Mouse (Mus musculus) embryonic facial prominence, embryonic 11.5 days (tissue): Measurements from ENCODE around the gene Ereg. TPM values are rescaled to one million over a fixed set of nuclear protein-coding genes. Genes with fewer than 3 reads are reported as not detected.

Source experiments
- ATAC-seq: fragments of 200-750 bp; cut with Nextera tagmentation; replicated peaks from 2 replicates; pipeline ENCODE4 v1.8.0; 2017; ENCODE audit warnings: low read depth; ENCODE audit not compliant: insufficient number of reproducible peaks, low FRiP score, low TSS enrichment
- DNase-seq: peaks from one replicate; pipeline ENCODE4 v3.0.0-alpha.2; 2015; ENCODE audit warnings: low spot score
- H3K27ac ChIP-seq: fragments of 300-500 bp; sonication (generic); replicated peaks from 2 replicates; pipeline ENCODE4 v1.5.1; 2014; ENCODE audit warnings: mild to moderate bottlenecking, low read depth, low read length, control low read depth
- H3K27me3 ChIP-seq: fragments of 300-500 bp; sonication (generic); 2 replicates; pipeline ENCODE4 v1.6.1; 2014; ENCODE audit warnings: mild to moderate bottlenecking, low read length, moderate library complexity, mixed read lengths; ENCODE audit not compliant: control insufficient read depth, insufficient read depth
- H3K36me3 ChIP-seq: fragments of 300-500 bp; sonication (generic); replicated peaks from 2 replicates; pipeline ENCODE4 v1.6.1; 2014; ENCODE audit warnings: low read depth, mild to moderate bottlenecking, low read length, moderate library complexity, mixed read lengths; ENCODE audit not compliant: control insufficient read depth, insufficient read depth
- H3K4me1 ChIP-seq: fragments of 300-500 bp; sonication (generic); 2 replicates; pipeline ENCODE4 v1.6.1; 2014; ENCODE audit warnings: low read length, mixed read lengths; ENCODE audit not compliant: control insufficient read depth, insufficient read depth
- H3K4me2 ChIP-seq: fragments of 300-500 bp; sonication (generic); 2 replicates; pipeline ENCODE4 v1.6.1; 2014; ENCODE audit warnings: low read depth, mild to moderate bottlenecking, control low read depth, low read length, moderate library complexity
- H3K4me3 ChIP-seq: fragments of 300-500 bp; sonication (generic); 2 replicates; pipeline ENCODE4 v1.5.1; 2014; ENCODE audit warnings: low read depth, low read length, control low read depth
- H3K9ac ChIP-seq: fragments of 300-500 bp; sonication (generic); replicated peaks from 2 replicates; pipeline ENCODE4 v1.6.1; 2014; ENCODE audit warnings: mild to moderate bottlenecking, control low read depth, low read length
- H3K9me3 ChIP-seq: fragments of 300-500 bp; sonication (generic); replicated peaks from 2 replicates; pipeline ENCODE4 v1.6.1; 2016; ENCODE audit warnings: mild to moderate bottlenecking, low read length, inconsistent platforms, mixed read lengths; ENCODE audit not compliant: control insufficient read depth
- WGBS: fragments of 180-500 bp; shearing (Covaris S2); extraction: QIAGEN DNeasy Blood & Tissue Kit; methylation state at CpG from one replicate; pipeline ENCODE4 v1.1.7; 2014; 5-methylcytosine and 5-hydroxymethylcytosine counted together
- polyA plus RNA-seq: library from polyadenylated mRNA; unstranded; fragments of >200 nt; fragmentation: Nextera tagmentation; extraction: Ambion mirVana; gene quantifications from 2 replicates; pipeline ENCODE4 v1.2.1, GENCODE M21; 2014

The Ereg gene
- polyA plus RNA-seq, 1 experiment from 2014 or later = 0.08 TPM

DNA sequence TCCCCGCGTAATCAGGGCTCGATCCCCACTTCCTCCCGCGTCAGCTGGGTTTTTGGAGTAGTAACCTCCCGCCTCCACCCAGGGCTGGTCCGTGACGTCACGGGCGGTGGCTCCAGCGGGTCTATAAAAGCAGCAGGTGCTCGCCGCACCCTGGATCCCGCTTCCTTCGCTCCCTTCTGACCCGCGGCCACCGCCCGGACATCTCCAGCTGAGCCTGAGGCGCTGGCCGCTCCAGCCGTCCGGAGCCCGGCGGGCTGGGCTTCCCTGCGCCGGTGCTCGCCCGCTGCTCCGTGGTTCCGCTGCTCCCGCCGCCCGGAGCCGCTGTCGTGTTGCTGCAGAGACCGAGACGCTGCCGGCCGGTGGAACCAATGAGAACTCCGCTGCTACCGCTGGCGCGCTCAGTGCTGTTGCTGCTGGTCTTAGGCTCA is 65.0 kb downstream of the Ereg start, which contains the start of gene Areg:
TSS of gene Areg (plus strand) at position 154 of the 428 bp plus-strand sequence.
- DNase-seq (peak; percentile 61), ATAC-seq (peak; percentile 74)
- Histone ChIP-seq H3K36me3 (no peaks in the 10 kb centered on the region), H3K9me3 (no peaks in the 10 kb centered on the region), H3K9ac (peak within 1 kb of the TSS; percentile 44; the same call in 1 of the 2 replicates), H3K4me3 (peak within 1 kb of the TSS; percentile 52), H3K4me1 (no peaks in the 10 kb centered on the region), H3K27ac (no peak within 1 kb of the TSS), H3K27me3 (peaks cover 15% of the 10 kb centered on the region), H3K4me2 (peak within 1 kb of the TSS; percentile 92)
- WGBS = 3% methylated on average over 40 of the region's 44 CpGs

DNA sequence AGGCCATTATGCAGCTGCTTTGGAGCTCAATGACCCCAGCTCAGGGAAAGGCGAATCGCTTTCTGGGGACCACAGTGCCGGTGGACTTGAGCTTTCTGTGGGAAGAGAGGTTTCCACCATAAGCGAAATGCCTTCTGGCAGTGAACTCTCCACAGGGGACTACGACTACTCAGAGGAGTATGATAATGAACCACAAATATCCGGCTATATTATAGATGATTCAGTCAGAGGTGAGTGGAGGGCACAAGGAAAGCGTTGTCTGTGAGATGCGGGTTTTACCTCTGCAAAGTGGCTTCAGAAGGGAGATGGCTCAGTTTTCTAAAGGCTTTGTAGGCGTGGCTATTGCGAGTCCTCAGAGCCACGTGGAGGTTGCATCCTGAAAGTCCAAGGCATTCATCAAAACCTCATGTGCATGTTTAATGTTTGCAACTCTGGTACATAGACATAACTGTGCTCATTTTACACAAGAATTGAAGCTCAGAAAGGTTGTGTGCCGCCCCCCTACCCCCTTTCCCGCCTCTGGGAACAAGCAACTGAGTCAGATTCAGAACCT is 66.5 kb downstream of the Ereg start:
- Histone ChIP-seq H3K4me3 (no peak overlapping the region), H3K4me2 (no peak overlapping the region), H3K9ac (no peak overlapping the region), H3K36me3 (no peaks in the 10 kb centered on the region), H3K9me3 (no peaks in the 10 kb centered on the region), H3K4me1 (no peaks in the 10 kb centered on the region), H3K27ac (no peak overlapping the region), H3K27me3 (peaks cover 15% of the 10 kb centered on the region)
- ATAC-seq = no peak
- DNase-seq = peak; percentile 11
- WGBS = 46% methylated on average over 13 of the region's 13 CpGs

Other genes starting within 250 kb of the Ereg start
- 0.60 and 0.79 TPM in 2 replicates for gene Cxcl1, start 183.4 kb upstream of the Ereg start, polyA plus RNA-seq
- not detected in 2 replicates for gene Cxcl2, start 170.8 kb upstream of the Ereg start, polyA plus RNA-seq
- 80.7 and 102 TPM in 2 replicates for gene Mthfd2l, start 143.5 kb upstream of the Ereg start, polyA plus RNA-seq
- gene Epgn, start 47.2 kb upstream of the Ereg start, polyA plus RNA-seq = 0.31 TPM in 1 of 2 replicates, not detected in the other
- gene Areg, start 65.0 kb downstream of the Ereg start, polyA plus RNA-seq = not detected in 2 replicates